Mouse (Mus musculus) heart, adult 9 months (tissue): ENCODE measurements around the gene Cd48.
"Not testable (repeated sequence)": the region's sequence is repeated elsewhere in the genome, so short reads cannot be mapped to it uniquely, and the experiment has no call there.

Experiments used
- DNase-seq, 2 experiments: peaks; one replicate each; pipeline ENCODE4 v3.0.0; 2022; ENCODE audit warnings: low spot score in 2 of 2

The Cd48 gene

GRCm38 (mm10) chr1:171681531-171682299, at the start of gene Cd48:
Cd48 (plus strand) TSS chr1:171682009.
- DNase-seq, result no peak

GRCm38 (mm10) chr1:171635696-171636095, 46.1 kb upstream of the Cd48 start:
- no peak for DNase-seq

- no peak for DNase-seq
Observed at GRCm38 (mm10) chr1:171637101-171637500, 44.7 kb upstream of the Cd48 start.

GRCm38 (mm10) chr1:171638686-171639085, 43.1 kb upstream of the Cd48 start:
- no peak for DNase-seq

- DNase-seq, result no peak
Observed at GRCm38 (mm10) chr1:171640796-171641195, 41.0 kb upstream of the Cd48 start.

- no peak for DNase-seq
Observed at GRCm38 (mm10) chr1:171643612-171644011, 38.2 kb upstream of the Cd48 start.

- DNase-seq, result peak in 1 of 2 experiments; percentile 29
Observed at GRCm38 (mm10) chr1:171646429-171646940, 35.3 kb upstream of the Cd48 start.

GRCm38 (mm10) chr1:171647716-171648115, 34.1 kb upstream of the Cd48 start:
- no peak for DNase-seq

GRCm38 (mm10) chr1:171648840-171649239, 33.0 kb upstream of the Cd48 start:
- no peak for DNase-seq

GRCm38 (mm10) chr1:171652734-171653133, 29.1 kb upstream of the Cd48 start, which contains the start of gene Slamf7:
Slamf7 (minus strand) TSS chr1:171653035.
- DNase-seq, result no peak

- DNase-seq, result no peak
Observed at GRCm38 (mm10) chr1:171658561-171658991, 23.2 kb upstream of the Cd48 start.

- no peak for DNase-seq
Observed at GRCm38 (mm10) chr1:171660423-171660822, 21.4 kb upstream of the Cd48 start.

- DNase-seq, result no peak
Observed at GRCm38 (mm10) chr1:171661482-171661881, 20.3 kb upstream of the Cd48 start.

GRCm38 (mm10) chr1:171663757-171664156, 18.1 kb upstream of the Cd48 start:
- DNase-seq, result no peak

GRCm38 (mm10) chr1:171666350-171666749, 15.5 kb upstream of the Cd48 start:
- DNase-seq, result no peak

- DNase-seq, result no peak
Observed at GRCm38 (mm10) chr1:171667160-171667559, 14.6 kb upstream of the Cd48 start.

GRCm38 (mm10) chr1:171672451-171672850, 9.4 kb upstream of the Cd48 start:
- DNase-seq, result not testable (repeated sequence)

- peak in 1 of 2 experiments; percentile 38 for DNase-seq
Observed at GRCm38 (mm10) chr1:171672854-171673475, 8.8 kb upstream of the Cd48 start.

GRCm38 (mm10) chr1:171674467-171674866, 7.3 kb upstream of the Cd48 start:
- DNase-seq, result no peak

- DNase-seq, result no peak
Observed at GRCm38 (mm10) chr1:171677721-171678120, 4.1 kb upstream of the Cd48 start.

GRCm38 (mm10) chr1:171681009-171681408, 800 bp upstream of the Cd48 start:
- peak in 1 of 2 experiments; percentile 15 for DNase-seq

GRCm38 (mm10) chr1:171684923-171685322, 3.1 kb downstream of the Cd48 start:
- no peak for DNase-seq

GRCm38 (mm10) chr1:171687320-171687719, 5.5 kb downstream of the Cd48 start:
- no peak for DNase-seq
